Mouse (Mus musculus): ENCODE results near the gene Itpkb.

Itpkb gene

DNA sequence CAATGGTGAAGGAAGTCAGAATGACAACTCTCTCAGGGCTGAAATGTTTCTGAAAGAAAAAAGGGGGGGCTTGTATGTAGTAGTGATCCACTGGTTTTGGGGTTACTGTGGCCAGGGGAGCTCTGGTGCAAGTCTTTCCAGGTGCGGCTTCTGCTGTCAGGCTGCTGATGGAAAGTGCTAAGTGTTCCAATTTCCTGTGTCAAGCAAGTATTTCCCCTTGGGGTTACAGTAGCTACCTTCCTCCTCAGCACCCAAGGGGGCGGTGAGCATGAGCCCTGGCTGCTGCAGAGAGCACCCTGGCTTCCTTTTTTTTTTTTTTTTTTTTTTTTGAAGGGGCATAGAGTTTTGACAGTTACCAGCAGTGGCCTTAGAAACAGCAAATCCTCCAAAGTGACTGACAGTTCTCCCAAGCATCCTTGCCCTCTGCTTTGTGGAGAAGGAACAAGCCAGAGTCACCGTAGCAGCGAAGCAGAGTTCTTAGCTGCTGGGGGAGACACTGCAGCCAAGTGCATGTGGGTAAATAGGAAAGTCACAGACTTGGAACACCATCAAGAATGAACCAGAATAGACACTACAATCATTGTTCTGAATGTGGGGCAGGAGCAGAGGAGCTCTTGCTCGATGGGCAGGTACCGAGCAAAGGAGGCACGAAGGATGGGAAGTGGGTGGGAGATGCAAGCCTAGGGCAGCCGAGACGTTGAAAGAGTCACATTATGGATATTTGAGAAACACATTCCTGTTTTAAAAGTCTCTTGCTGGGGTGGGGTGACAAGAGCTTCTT, 62.9 kb downstream of the Itpkb start:
- DNase-seq (ENCODE audit: low spot score in 2 of 2), result no peak

GRCm38 (mm10) chr1:180393873-180394272, 63.6 kb downstream of the Itpkb start:
- DNase-seq (ENCODE audit: low spot score in 2 of 2), result no peak

GRCm38 (mm10) chr1:180397734-180398133, 67.4 kb downstream of the Itpkb start:
- no peak for DNase-seq (ENCODE audit: low spot score in 2 of 2)

DNA sequence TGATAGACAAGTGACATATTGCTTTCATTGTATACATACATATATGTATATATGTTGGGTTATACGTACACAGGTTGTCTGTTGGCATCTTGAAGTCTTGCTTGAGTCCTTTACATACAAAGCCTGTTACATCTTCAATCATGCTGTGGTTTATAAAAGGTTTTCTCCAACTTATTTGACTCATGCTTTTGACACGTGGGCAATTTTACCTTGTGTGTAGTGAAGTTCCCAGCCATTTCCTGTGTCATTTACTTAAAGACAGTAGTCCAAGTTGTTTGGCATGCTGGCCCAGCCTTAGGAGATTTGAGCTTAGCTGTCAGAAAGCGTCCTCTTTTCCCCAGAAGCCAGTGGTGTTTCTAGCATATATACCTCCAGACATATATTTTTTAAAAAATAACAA, 68.2 kb downstream of the Itpkb start:
- no peak for DNase-seq (ENCODE audit: low spot score in 2 of 2)

GRCm38 (mm10) chr1:180400691-180401455, 70.6 kb downstream of the Itpkb start:
- no peak for DNase-seq (ENCODE audit: low spot score in 2 of 2)

- DNase-seq (ENCODE audit: low spot score in 2 of 2), result no peak
Observed at GRCm38 (mm10) chr1:180401725-180402124, 71.4 kb downstream of the Itpkb start.

- no peak for DNase-seq (ENCODE audit: low spot score in 2 of 2)
Observed at GRCm38 (mm10) chr1:180402481-180403081, 72.3 kb downstream of the Itpkb start.

DNA sequence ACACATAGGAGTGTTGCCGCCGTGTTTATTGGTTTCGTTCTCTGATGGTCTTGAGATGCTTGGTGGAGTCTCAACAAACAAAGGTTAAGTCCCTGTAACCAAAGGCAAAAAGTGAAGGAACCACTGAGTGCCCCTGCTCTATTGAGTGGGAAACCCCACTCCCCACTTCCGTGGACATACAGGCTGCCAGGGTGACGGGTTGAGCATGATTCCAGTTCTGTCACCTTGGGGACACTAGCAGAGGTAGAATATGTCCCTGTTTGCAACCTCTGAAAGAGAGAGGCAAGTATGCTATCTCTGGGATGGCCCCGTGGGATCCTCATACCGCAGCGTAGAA, 73.0 kb downstream of the Itpkb start:
- DNase-seq (ENCODE audit: low spot score in 2 of 2), result no peak

GRCm38 (mm10) chr1:180403694-180404606, 73.7 kb downstream of the Itpkb start:
- no peak for DNase-seq (ENCODE audit: low spot score in 2 of 2)

GRCm38 (mm10) chr1:180404706-180405105, 74.4 kb downstream of the Itpkb start:
- DNase-seq (ENCODE audit: low spot score in 2 of 2), result no peak

DNA sequence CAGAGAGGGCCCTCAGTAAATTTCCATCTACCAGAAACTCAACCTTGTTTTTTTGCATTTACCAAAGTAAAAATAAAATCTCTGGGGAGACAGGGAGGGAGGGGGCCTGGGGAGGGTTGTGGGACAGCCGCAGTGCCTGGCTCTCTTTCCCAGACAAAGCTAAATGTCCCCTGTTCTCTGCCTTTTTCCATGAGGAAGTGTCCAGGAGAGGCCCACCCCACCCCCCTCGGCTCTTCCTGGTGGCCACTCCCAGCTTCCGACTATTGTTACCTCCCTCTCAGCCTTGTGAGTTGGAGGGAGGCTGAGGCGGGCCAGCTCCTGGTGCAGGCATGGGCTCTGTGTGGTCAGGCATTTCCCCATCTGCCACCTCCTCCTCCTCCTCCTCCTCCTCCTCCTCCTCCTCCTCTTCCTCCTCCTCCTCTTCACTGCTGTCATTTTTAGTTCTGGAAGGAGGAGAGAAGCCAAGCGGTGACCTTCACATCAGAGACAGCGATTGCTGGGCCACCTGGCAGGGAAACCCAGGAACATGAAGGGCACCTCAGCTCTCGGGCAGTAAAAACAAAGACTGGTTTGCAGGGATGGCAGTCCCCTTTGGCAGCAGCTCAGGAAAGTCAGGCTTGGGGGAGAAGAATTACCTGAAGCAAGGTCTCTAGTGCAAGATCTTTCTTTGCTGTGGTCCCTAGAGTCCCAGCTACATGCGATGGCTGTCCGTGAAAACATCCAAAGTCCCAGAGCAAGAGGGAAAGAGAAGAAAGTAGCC, 75.5 kb downstream of the Itpkb start:
- no peak for DNase-seq (ENCODE audit: low spot score in 2 of 2)

DNA sequence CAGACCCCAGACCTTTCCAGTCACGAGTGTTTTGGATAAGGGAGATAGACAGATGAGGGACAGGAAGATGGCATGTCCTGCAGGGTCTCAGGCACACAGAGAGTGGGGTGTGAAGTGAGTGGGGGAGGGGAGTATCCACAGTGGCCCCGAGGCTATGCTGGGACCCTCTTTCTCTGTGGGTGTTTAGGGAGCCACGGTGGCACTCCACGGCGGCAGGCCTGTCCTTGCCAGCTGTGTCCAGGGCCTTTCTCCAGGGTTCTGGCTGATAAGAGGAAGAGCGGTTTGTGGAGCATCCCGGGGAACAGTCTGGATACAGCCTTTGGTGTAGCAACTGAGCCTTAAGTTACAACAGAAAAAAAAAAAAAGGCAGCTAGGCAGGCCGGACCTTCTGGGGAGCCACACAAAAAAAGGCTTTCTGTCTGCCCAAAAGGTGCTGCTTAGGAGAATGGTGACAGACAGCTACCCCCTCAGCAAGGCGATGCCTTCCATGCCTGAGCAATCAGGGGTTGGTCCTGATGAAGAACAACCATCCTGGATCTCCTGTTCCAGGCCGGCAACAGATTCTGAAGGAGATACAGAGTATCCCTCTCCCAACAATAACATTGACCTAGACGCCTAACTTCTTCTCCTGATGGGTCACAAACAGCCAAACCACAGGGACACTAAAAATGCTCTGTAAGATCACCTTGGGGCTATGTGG, 76.2 kb downstream of the Itpkb start:
- no peak for DNase-seq (ENCODE audit: low spot score in 2 of 2)

DNA sequence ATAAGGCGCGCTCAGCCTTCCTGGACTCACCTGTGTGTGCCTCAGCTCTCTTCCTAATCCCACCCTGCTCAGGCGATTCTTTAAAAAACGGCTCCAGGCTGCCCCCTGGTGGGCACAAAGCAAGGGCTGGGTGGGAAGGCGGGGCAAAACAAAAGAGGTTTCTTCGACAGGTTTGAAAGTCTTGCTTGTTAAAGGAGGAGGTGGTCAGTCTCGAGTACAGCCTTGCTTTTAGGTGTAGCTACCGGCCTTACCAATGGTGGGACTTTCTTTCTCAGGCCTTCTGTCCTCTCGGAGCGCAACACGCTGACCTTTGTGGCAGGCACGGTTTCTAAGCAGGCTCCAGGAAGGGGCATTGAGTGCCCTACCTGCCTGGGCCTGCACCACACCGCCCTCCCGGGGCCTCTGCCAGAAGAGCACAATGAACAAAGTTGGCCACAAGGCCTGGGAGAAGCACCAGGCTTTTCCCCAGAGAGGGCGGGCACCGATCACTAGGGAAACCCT, 76.9 kb downstream of the Itpkb start:
- no peak for DNase-seq (ENCODE audit: low spot score in 2 of 2)

GRCm38 (mm10) chr1:180407727-180408719, 77.7 kb downstream of the Itpkb start:
- no peak for DNase-seq (ENCODE audit: low spot score in 2 of 2)

DNA sequence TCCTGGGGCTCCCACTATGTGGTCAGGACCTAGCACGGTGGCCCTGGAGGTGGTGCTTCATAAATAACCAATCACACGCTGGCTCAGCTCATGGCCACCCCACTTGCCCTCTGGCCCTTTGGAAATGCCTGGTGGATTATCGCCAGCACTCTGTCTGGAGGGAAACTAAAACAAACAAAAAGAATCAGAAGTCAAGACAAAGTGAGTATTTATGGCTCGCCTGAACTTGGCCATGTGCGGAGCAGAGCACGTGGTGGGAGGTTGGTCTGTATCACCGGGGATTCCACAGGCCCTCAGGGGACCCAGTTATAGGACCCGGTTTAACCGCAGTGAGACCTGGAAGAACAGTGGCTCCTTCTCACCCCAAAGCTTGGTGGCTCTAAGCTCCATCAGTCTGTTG, 78.5 kb downstream of the Itpkb start:
- DNase-seq (ENCODE audit: low spot score in 2 of 2), result no peak

- DNase-seq (ENCODE audit: low spot score in 2 of 2), result no peak
Observed at GRCm38 (mm10) chr1:180409771-180410170, 79.5 kb downstream of the Itpkb start.

- no peak for DNase-seq (ENCODE audit: low spot score in 2 of 2)
Observed at GRCm38 (mm10) chr1:180410306-180410705, 80.0 kb downstream of the Itpkb start.

DNA sequence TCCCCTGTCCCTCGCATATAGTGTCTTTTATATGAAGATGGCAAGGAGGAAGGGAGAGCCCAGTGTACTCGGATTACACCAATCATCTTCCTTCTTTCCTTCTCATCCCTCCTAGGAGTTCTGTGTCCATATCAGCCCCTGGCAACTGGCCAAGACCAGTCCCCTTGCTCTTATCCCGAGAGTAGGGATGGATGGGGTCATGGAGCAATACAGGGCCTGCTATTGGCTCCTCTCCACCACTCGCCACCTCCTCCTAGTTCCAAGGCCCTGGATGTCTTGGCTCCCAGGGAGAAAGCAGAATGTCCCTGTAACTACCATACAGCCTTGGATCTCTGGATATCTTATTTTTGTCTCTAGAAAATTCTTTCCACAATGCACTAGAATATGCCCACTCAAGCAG, 84.8 kb downstream of the Itpkb start:
- DNase-seq (ENCODE audit: low spot score in 2 of 2), result no peak

DNA sequence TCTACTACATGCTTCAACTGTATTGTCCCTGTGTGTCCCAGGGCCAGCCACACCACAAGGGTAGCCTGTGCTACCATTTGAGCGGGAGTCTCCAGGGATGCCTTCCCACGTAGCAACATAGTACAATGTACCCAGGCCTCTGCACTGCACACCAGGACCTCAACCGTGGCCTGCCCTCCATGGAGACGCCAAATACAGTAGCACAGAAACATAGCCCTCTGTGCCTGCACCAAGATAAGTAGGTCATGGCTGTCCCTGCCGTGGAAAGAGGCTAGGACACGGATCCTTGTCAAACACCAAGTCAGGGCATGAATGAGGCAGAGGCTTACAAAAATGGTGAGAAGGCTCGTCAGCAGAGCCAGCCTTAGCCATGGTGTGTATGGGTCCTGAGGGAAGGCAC, 85.6 kb downstream of the Itpkb start:
- DNase-seq (ENCODE audit: low spot score in 2 of 2), result no peak

All from frontal cortex, postnatal 10 days (tissue).